Mouse (Mus musculus): ENCODE results near the gene Snrpa1. TPM values are rescaled to one million over a fixed set of nuclear protein-coding genes. Genes with fewer than 3 reads are reported as not detected.

Snrpa1 gene
- polyA plus RNA-seq, 1 experiment, result 155 TPM

GRCm38 (mm10) chr7:66101866-66102265 lies 43.1 kb downstream of the Snrpa1 start:
- H3K4me3 ChIP-seq (ENCODE audit: low read depth, low read length), result no peak overlapping the region
- H3K27ac ChIP-seq (ENCODE audit: insufficient read depth, low read length), result no peak overlapping the region
- no peaks in the 10 kb centered on the region for H3K36me3 ChIP-seq (ENCODE audit: control insufficient read depth, insufficient read depth, low read length, poor library complexity, severe bottlenecking)
- no peaks in the 10 kb centered on the region for H3K9me3 ChIP-seq (replicated peaks; ENCODE audit: control insufficient read depth, insufficient read depth, low read length, poor library complexity, severe bottlenecking)
- TF ChIP-seq POLR2A (IDR thresholded peaks at IDR 0.05; ENCODE audit: insufficient read depth, low read length), result no peak
- TF ChIP-seq EP300 (IDR thresholded peaks at IDR 0.05; ENCODE audit: insufficient read depth, low read depth, low read length), result no peak
- TF ChIP-seq CTCF (IDR thresholded peaks at IDR 0.05; ENCODE audit: low read depth, low read length), result no peak
- no peaks in the 10 kb centered on the region for H3K27me3 ChIP-seq (ENCODE audit: control insufficient read depth, insufficient read depth, low read length, poor library complexity, severe bottlenecking)
- H3K4me1 ChIP-seq (ENCODE audit: control insufficient read depth, insufficient read depth, low read length), result no peaks in the 10 kb centered on the region
- no peak overlapping the region for H3K9ac ChIP-seq (ENCODE audit: low read depth, poor library complexity, severe bottlenecking)

- Histone ChIP-seq H3K9me3 (replicated peaks; ENCODE audit: control insufficient read depth, insufficient read depth, low read length, poor library complexity, severe bottlenecking) (no peaks in the 10 kb centered on the region), H3K4me1 (ENCODE audit: control insufficient read depth, insufficient read depth, low read length) (no peaks in the 10 kb centered on the region), H3K4me3 (ENCODE audit: low read depth, low read length) (no peak overlapping the region), H3K36me3 (ENCODE audit: control insufficient read depth, insufficient read depth, low read length, poor library complexity, severe bottlenecking) (no peaks in the 10 kb centered on the region), H3K27ac (ENCODE audit: insufficient read depth, low read length) (no peak overlapping the region), H3K27me3 (ENCODE audit: control insufficient read depth, insufficient read depth, low read length, poor library complexity, severe bottlenecking) (no peaks in the 10 kb centered on the region), H3K9ac (ENCODE audit: low read depth, poor library complexity, severe bottlenecking) (no peak overlapping the region)
- TF ChIP-seq EP300 (IDR thresholded peaks at IDR 0.05; ENCODE audit: insufficient read depth, low read depth, low read length), result no peak
Measured at GRCm38 (mm10) chr7:66104531-66104930, 45.7 kb downstream of the Snrpa1 start.

DNA sequence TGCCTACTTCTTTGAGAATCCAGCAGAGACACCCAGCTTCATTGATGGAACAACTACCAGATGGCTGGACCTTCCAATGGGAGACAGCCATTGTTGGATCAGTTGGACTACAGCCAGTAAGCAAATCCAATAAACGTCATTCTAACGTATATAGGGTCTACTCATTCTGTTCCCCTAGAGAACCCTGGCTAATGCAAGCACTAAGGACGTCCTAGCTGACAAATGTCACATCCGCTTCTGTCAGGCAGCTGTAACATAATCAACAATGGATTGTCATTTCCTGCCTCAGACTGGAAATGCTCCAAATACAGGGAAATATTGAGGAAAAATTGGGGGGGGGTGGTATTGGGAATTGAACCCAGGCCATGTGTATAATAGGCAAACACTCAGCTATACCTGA lies 47.0 kb downstream of the Snrpa1 start:
- TF ChIP-seq EP300 (IDR thresholded peaks at IDR 0.05; ENCODE audit: insufficient read depth, low read depth, low read length) (no peak), CTCF (IDR thresholded peaks at IDR 0.05; ENCODE audit: low read depth, low read length) (no peak), POLR2A (IDR thresholded peaks at IDR 0.05; ENCODE audit: insufficient read depth, low read length) (no peak)
- H3K9ac ChIP-seq (ENCODE audit: low read depth, poor library complexity, severe bottlenecking), result no peak overlapping the region
- H3K4me1 ChIP-seq (ENCODE audit: control insufficient read depth, insufficient read depth, low read length), result no peaks in the 10 kb centered on the region
- no peaks in the 10 kb centered on the region for H3K9me3 ChIP-seq (replicated peaks; ENCODE audit: control insufficient read depth, insufficient read depth, low read length, poor library complexity, severe bottlenecking)
- H3K27ac ChIP-seq (ENCODE audit: insufficient read depth, low read length), result no peak overlapping the region
- 0 out of 2 replicates have a peak, but pooled peaks cover 2% of the 10 kb centered on the region for H3K27me3 ChIP-seq (ENCODE audit: control insufficient read depth, insufficient read depth, low read length, poor library complexity, severe bottlenecking)
- H3K4me3 ChIP-seq (ENCODE audit: low read depth, low read length), result no peak overlapping the region
- no peaks in the 10 kb centered on the region for H3K36me3 ChIP-seq (ENCODE audit: control insufficient read depth, insufficient read depth, low read length, poor library complexity, severe bottlenecking)

DNA sequence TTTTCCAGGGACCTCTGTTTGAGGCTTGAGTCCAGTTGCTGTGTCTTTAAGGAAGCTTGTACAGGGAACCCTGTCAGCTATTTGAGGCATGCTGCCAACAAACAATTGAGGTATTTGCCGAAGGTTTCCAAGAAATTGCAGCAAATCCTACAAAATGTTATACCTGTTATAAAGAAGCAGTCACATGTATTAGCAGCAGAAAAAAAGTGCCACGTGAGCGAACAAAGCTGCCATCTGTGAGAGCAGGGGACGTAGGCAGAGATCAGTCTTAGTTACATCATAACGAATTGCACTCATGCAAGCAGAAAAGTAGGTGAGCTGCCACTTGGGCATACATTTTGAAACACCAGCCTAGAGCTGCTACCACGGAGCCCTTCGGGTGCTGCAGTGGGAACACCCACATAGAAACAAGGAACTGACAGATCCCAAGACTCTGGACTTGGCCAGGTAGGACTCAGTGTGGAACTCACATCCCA lies 47.8 kb downstream of the Snrpa1 start:
- H3K4me1 ChIP-seq (ENCODE audit: control insufficient read depth, insufficient read depth, low read length), result no peaks in the 10 kb centered on the region
- H3K4me3 ChIP-seq (ENCODE audit: low read depth, low read length), result no peak overlapping the region
- no peaks in the 10 kb centered on the region for H3K9me3 ChIP-seq (replicated peaks; ENCODE audit: control insufficient read depth, insufficient read depth, low read length, poor library complexity, severe bottlenecking)
- H3K27me3 ChIP-seq (ENCODE audit: control insufficient read depth, insufficient read depth, low read length, poor library complexity, severe bottlenecking), result 0 out of 2 replicates have a peak, but pooled peaks cover 2% of the 10 kb centered on the region
- H3K9ac ChIP-seq (ENCODE audit: low read depth, poor library complexity, severe bottlenecking), result no peak overlapping the region
- TF ChIP-seq POLR2A (IDR thresholded peaks at IDR 0.05; ENCODE audit: insufficient read depth, low read length) (no peak), CTCF (IDR thresholded peaks at IDR 0.05; ENCODE audit: low read depth, low read length) (no peak), EP300 (IDR thresholded peaks at IDR 0.05; ENCODE audit: insufficient read depth, low read depth, low read length) (no peak)
- no peaks in the 10 kb centered on the region for H3K36me3 ChIP-seq (ENCODE audit: control insufficient read depth, insufficient read depth, low read length, poor library complexity, severe bottlenecking)
- H3K27ac ChIP-seq (ENCODE audit: insufficient read depth, low read length), result no peak overlapping the region

- H3K27me3 ChIP-seq (ENCODE audit: control insufficient read depth, insufficient read depth, low read length, poor library complexity, severe bottlenecking), result 0 out of 2 replicates have a peak, but pooled peaks cover 2% of the 10 kb centered on the region
- no peaks in the 10 kb centered on the region for H3K36me3 ChIP-seq (ENCODE audit: control insufficient read depth, insufficient read depth, low read length, poor library complexity, severe bottlenecking)
- H3K9ac ChIP-seq (ENCODE audit: low read depth, poor library complexity, severe bottlenecking), result no peak overlapping the region
- no peak overlapping the region for H3K27ac ChIP-seq (ENCODE audit: insufficient read depth, low read length)
- TF ChIP-seq EP300 (IDR thresholded peaks at IDR 0.05; ENCODE audit: insufficient read depth, low read depth, low read length), result no peak
- no peak for TF ChIP-seq CTCF (IDR thresholded peaks at IDR 0.05; ENCODE audit: low read depth, low read length)
- TF ChIP-seq POLR2A (IDR thresholded peaks at IDR 0.05; ENCODE audit: insufficient read depth, low read length), result no peak
- H3K9me3 ChIP-seq (replicated peaks; ENCODE audit: control insufficient read depth, insufficient read depth, low read length, poor library complexity, severe bottlenecking), result no peaks in the 10 kb centered on the region
- H3K4me3 ChIP-seq (ENCODE audit: low read depth, low read length), result no peak overlapping the region
- no peaks in the 10 kb centered on the region for H3K4me1 ChIP-seq (ENCODE audit: control insufficient read depth, insufficient read depth, low read length)
Measured at GRCm38 (mm10) chr7:66107206-66107605, 48.4 kb downstream of the Snrpa1 start.

- Histone ChIP-seq H3K4me3 (ENCODE audit: low read depth, low read length) (no peak overlapping the region), H3K4me1 (ENCODE audit: control insufficient read depth, insufficient read depth, low read length) (no peaks in the 10 kb centered on the region), H3K27me3 (ENCODE audit: control insufficient read depth, insufficient read depth, low read length, poor library complexity, severe bottlenecking) (0 out of 2 replicates have a peak, but pooled peaks cover 2% of the 10 kb centered on the region), H3K36me3 (ENCODE audit: control insufficient read depth, insufficient read depth, low read length, poor library complexity, severe bottlenecking) (no peaks in the 10 kb centered on the region), H3K27ac (ENCODE audit: insufficient read depth, low read length) (no peak overlapping the region), H3K9ac (ENCODE audit: low read depth, poor library complexity, severe bottlenecking) (no peak overlapping the region), H3K9me3 (replicated peaks; ENCODE audit: control insufficient read depth, insufficient read depth, low read length, poor library complexity, severe bottlenecking) (no peaks in the 10 kb centered on the region)
- TF ChIP-seq CTCF (IDR thresholded peaks at IDR 0.05; ENCODE audit: low read depth, low read length), result no peak
- no peak for TF ChIP-seq POLR2A (IDR thresholded peaks at IDR 0.05; ENCODE audit: insufficient read depth, low read length)
- no peak for TF ChIP-seq EP300 (IDR thresholded peaks at IDR 0.05; ENCODE audit: insufficient read depth, low read depth, low read length)
Measured at GRCm38 (mm10) chr7:66107930-66108329, 49.1 kb downstream of the Snrpa1 start.

Data from ES-Bruce4 (cell line).